Mouse (Mus musculus): ENCODE measurements around the gene Dkk3. TPM values are rescaled to one million over a fixed set of nuclear protein-coding genes. Genes with fewer than 3 reads are reported as not detected.

The Dkk3 gene
- polyA plus RNA-seq, 1 experiment from 2014 or later: 16.5 TPM

- no peak for ATAC-seq (ENCODE audit: low read depth)
- WGBS: 67% methylated on average over 3 of the region's 3 CpGs
- no peak overlapping the region for H3K9ac ChIP-seq (replicated peaks; ENCODE audit: low read depth, low read length)
- 0 out of 2 replicates have a peak, but pooled peaks cover 6% of the 10 kb centered on the region for H3K4me1 ChIP-seq (ENCODE audit: control insufficient read depth, insufficient read depth, low read length)
- H3K4me3 ChIP-seq (ENCODE audit: low read depth, low read length): no peak overlapping the region
- no peaks in the 10 kb centered on the region for H3K36me3 ChIP-seq (ENCODE audit: control insufficient read depth, insufficient read depth, low read length)
- no peaks in the 10 kb centered on the region for H3K27me3 ChIP-seq (ENCODE audit: control insufficient read depth, insufficient read depth, low read length)
- no peaks in the 10 kb centered on the region for H3K9me3 ChIP-seq (ENCODE audit: control insufficient read depth, low read length)
- no peak overlapping the region for H3K27ac ChIP-seq (ENCODE audit: low read depth, low read length)
- no peak overlapping the region for H3K4me2 ChIP-seq (ENCODE audit: low read depth, low read length)
Observed at GRCm38 (mm10) chr7:112142616-112143015, 16.2 kb downstream of the Dkk3 start.

- no peak overlapping the region for H3K4me3 ChIP-seq (ENCODE audit: low read depth, low read length)
- 97% methylated on average over 2 of the region's 2 CpGs for WGBS
Observed at GRCm38 (mm10) chr7:112140725-112141124, 18.1 kb downstream of the Dkk3 start.

GRCm38 (mm10) chr7:112138509-112139405, 20.1 kb downstream of the Dkk3 start:
- ATAC-seq (ENCODE audit: low read depth): no peak
- Histone ChIP-seq H3K9me3 (ENCODE audit: control insufficient read depth, low read length) (no peaks in the 10 kb centered on the region), H3K27ac (ENCODE audit: low read depth, low read length) (no peak overlapping the region), H3K4me1 (ENCODE audit: control insufficient read depth, insufficient read depth, low read length) (0 out of 2 replicates have a peak, but pooled peaks cover 6% of the 10 kb centered on the region), H3K27me3 (ENCODE audit: control insufficient read depth, insufficient read depth, low read length) (no peaks in the 10 kb centered on the region), H3K4me3 (ENCODE audit: low read depth, low read length) (no peak overlapping the region), H3K36me3 (ENCODE audit: control insufficient read depth, insufficient read depth, low read length) (no peaks in the 10 kb centered on the region), H3K9ac (replicated peaks; ENCODE audit: low read depth, low read length) (no peak overlapping the region), H3K4me2 (ENCODE audit: low read depth, low read length) (no peak overlapping the region)
- 80% methylated on average over 11 of the region's 11 CpGs for WGBS

More at GRCm38 (mm10) chr7:112140725-112141124, 18.1 kb downstream of the Dkk3 start:
- no peaks in the 10 kb centered on the region for H3K36me3 ChIP-seq (ENCODE audit: control insufficient read depth, insufficient read depth, low read length)
- no peak overlapping the region for H3K27ac ChIP-seq (ENCODE audit: low read depth, low read length)
- H3K9me3 ChIP-seq (ENCODE audit: control insufficient read depth, low read length): no peaks in the 10 kb centered on the region
- H3K27me3 ChIP-seq (ENCODE audit: control insufficient read depth, insufficient read depth, low read length): no peaks in the 10 kb centered on the region
- H3K4me1 ChIP-seq (ENCODE audit: control insufficient read depth, insufficient read depth, low read length): 0 out of 2 replicates have a peak, but pooled peaks cover 6% of the 10 kb centered on the region
- H3K4me2 ChIP-seq (ENCODE audit: low read depth, low read length): no peak overlapping the region
- no peak for ATAC-seq (ENCODE audit: low read depth)
- no peak overlapping the region for H3K9ac ChIP-seq (replicated peaks; ENCODE audit: low read depth, low read length)

GRCm38 (mm10) chr7:112138168-112138508, 20.7 kb downstream of the Dkk3 start:
- Histone ChIP-seq H3K9me3 (ENCODE audit: control insufficient read depth, low read length) (no peaks in the 10 kb centered on the region), H3K36me3 (ENCODE audit: control insufficient read depth, insufficient read depth, low read length) (no peaks in the 10 kb centered on the region), H3K9ac (replicated peaks; ENCODE audit: low read depth, low read length) (no peak overlapping the region), H3K4me1 (ENCODE audit: control insufficient read depth, insufficient read depth, low read length) (0 out of 2 replicates have a peak, but pooled peaks cover 1% of the 10 kb centered on the region), H3K4me3 (ENCODE audit: low read depth, low read length) (no peak overlapping the region), H3K27me3 (ENCODE audit: control insufficient read depth, insufficient read depth, low read length) (no peaks in the 10 kb centered on the region), H3K4me2 (ENCODE audit: low read depth, low read length) (no peak overlapping the region), H3K27ac (ENCODE audit: low read depth, low read length) (no peak overlapping the region)
- WGBS: 92% methylated on average over 7 of the region's 7 CpGs
- ATAC-seq (ENCODE audit: low read depth): no peak

- Histone ChIP-seq H3K4me2 (ENCODE audit: low read depth, low read length) (no peak overlapping the region), H3K27me3 (ENCODE audit: control insufficient read depth, insufficient read depth, low read length) (no peaks in the 10 kb centered on the region), H3K9me3 (ENCODE audit: control insufficient read depth, low read length) (no peaks in the 10 kb centered on the region), H3K4me1 (ENCODE audit: control insufficient read depth, insufficient read depth, low read length) (no peaks in the 10 kb centered on the region), H3K9ac (replicated peaks; ENCODE audit: low read depth, low read length) (no peak overlapping the region), H3K4me3 (ENCODE audit: low read depth, low read length) (no peak overlapping the region), H3K27ac (ENCODE audit: low read depth, low read length) (no peak overlapping the region), H3K36me3 (ENCODE audit: control insufficient read depth, insufficient read depth, low read length) (no peaks in the 10 kb centered on the region)
- WGBS: 81% methylated on average over 5 of the region's 5 CpGs
- no peak for ATAC-seq (ENCODE audit: low read depth)
Observed at GRCm38 (mm10) chr7:112136537-112136936, 22.3 kb downstream of the Dkk3 start.

- Histone ChIP-seq H3K9ac (replicated peaks; ENCODE audit: low read depth, low read length) (no peak overlapping the region), H3K4me2 (ENCODE audit: low read depth, low read length) (no peak overlapping the region), H3K4me1 (ENCODE audit: control insufficient read depth, insufficient read depth, low read length) (no peaks in the 10 kb centered on the region), H3K27ac (ENCODE audit: low read depth, low read length) (no peak overlapping the region), H3K27me3 (ENCODE audit: control insufficient read depth, insufficient read depth, low read length) (no peaks in the 10 kb centered on the region), H3K4me3 (ENCODE audit: low read depth, low read length) (no peak overlapping the region), H3K36me3 (ENCODE audit: control insufficient read depth, insufficient read depth, low read length) (no peaks in the 10 kb centered on the region), H3K9me3 (ENCODE audit: control insufficient read depth, low read length) (no peaks in the 10 kb centered on the region)
- 97% methylated on average over 4 of the region's 4 CpGs for WGBS
- no peak for ATAC-seq (ENCODE audit: low read depth)
Observed at GRCm38 (mm10) chr7:112135161-112135560, 23.7 kb downstream of the Dkk3 start.

- 84% methylated on average over 5 of the region's 5 CpGs for WGBS
- no peaks in the 10 kb centered on the region for H3K27me3 ChIP-seq (ENCODE audit: control insufficient read depth, insufficient read depth, low read length)
- H3K9me3 ChIP-seq (ENCODE audit: control insufficient read depth, low read length): no peaks in the 10 kb centered on the region
- no peak overlapping the region for H3K9ac ChIP-seq (replicated peaks; ENCODE audit: low read depth, low read length)
- H3K36me3 ChIP-seq (ENCODE audit: control insufficient read depth, insufficient read depth, low read length): no peaks in the 10 kb centered on the region
- ATAC-seq (ENCODE audit: low read depth): no peak
- H3K27ac ChIP-seq (ENCODE audit: low read depth, low read length): no peak overlapping the region
- no peak overlapping the region for H3K4me2 ChIP-seq (ENCODE audit: low read depth, low read length)
- no peak overlapping the region for H3K4me3 ChIP-seq (ENCODE audit: low read depth, low read length)
- no peaks in the 10 kb centered on the region for H3K4me1 ChIP-seq (ENCODE audit: control insufficient read depth, insufficient read depth, low read length)
Observed at GRCm38 (mm10) chr7:112133277-112133676, 25.6 kb downstream of the Dkk3 start.

GRCm38 (mm10) chr7:112132005-112132404, 26.9 kb downstream of the Dkk3 start:
- H3K27ac ChIP-seq (ENCODE audit: low read depth, low read length): no peak overlapping the region
- H3K4me3 ChIP-seq (ENCODE audit: low read depth, low read length): no peak overlapping the region
- WGBS: 52% methylated on average over 6 of the region's 6 CpGs
- H3K4me2 ChIP-seq (ENCODE audit: low read depth, low read length): no peak overlapping the region
- ATAC-seq (ENCODE audit: low read depth): no peak
- H3K36me3 ChIP-seq (ENCODE audit: control insufficient read depth, insufficient read depth, low read length): no peaks in the 10 kb centered on the region
- H3K4me1 ChIP-seq (ENCODE audit: control insufficient read depth, insufficient read depth, low read length): no peaks in the 10 kb centered on the region
- H3K9me3 ChIP-seq (ENCODE audit: control insufficient read depth, low read length): no peaks in the 10 kb centered on the region
- no peak overlapping the region for H3K9ac ChIP-seq (replicated peaks; ENCODE audit: low read depth, low read length)
- no peaks in the 10 kb centered on the region for H3K27me3 ChIP-seq (ENCODE audit: control insufficient read depth, insufficient read depth, low read length)

GRCm38 (mm10) chr7:112130660-112131059, 28.2 kb downstream of the Dkk3 start:
- ATAC-seq (ENCODE audit: low read depth): no peak
- 97% methylated on average over 3 of the region's 3 CpGs for WGBS

More at GRCm38 (mm10) chr7:112130660-112131059, 28.2 kb downstream of the Dkk3 start:
- Histone ChIP-seq H3K27ac (ENCODE audit: low read depth, low read length) (no peak overlapping the region), H3K4me3 (ENCODE audit: low read depth, low read length) (no peak overlapping the region), H3K4me2 (ENCODE audit: low read depth, low read length) (no peak overlapping the region), H3K9ac (replicated peaks; ENCODE audit: low read depth, low read length) (no peak overlapping the region), H3K36me3 (ENCODE audit: control insufficient read depth, insufficient read depth, low read length) (no peaks in the 10 kb centered on the region), H3K4me1 (ENCODE audit: control insufficient read depth, insufficient read depth, low read length) (no peaks in the 10 kb centered on the region), H3K27me3 (ENCODE audit: control insufficient read depth, insufficient read depth, low read length) (no peaks in the 10 kb centered on the region), H3K9me3 (ENCODE audit: control insufficient read depth, low read length) (no peaks in the 10 kb centered on the region)

All from neural tube, embryonic 14.5 days (tissue).